Mouse (Mus musculus): Measurements from ENCODE around the gene Olfr937. TPM values are rescaled to one million over a fixed set of nuclear protein-coding genes. Genes with fewer than 3 reads are reported as not detected.

Gene Olfr937
- total RNA-seq (2021): not detected
- long read RNA-seq: 0 reads

DNA sequence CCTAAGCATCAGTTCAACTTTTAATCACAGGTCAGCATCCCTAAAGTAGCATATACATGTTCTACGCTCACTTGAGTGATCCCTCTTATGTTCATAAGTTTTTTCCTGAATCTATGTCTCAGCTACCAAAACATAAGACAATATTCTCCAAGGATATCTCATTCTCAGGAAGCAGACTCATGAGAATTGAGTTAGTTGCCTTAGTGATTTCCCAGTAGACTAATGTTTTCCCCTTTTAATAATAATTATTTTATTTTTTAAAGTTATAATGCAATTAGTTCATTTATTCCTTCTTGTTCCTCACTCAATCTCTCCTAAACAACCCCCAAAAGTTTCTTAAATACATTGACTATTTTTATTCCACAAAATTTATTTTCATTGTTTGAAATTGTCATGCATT is at the start of gene Olfr937:
Gene Olfr937, minus strand, starts transcription at position 101 of the 400 bp plus-strand sequence.
- no peak for DNase-seq (ENCODE audit: low spot score in 2 of 2)

DNA sequence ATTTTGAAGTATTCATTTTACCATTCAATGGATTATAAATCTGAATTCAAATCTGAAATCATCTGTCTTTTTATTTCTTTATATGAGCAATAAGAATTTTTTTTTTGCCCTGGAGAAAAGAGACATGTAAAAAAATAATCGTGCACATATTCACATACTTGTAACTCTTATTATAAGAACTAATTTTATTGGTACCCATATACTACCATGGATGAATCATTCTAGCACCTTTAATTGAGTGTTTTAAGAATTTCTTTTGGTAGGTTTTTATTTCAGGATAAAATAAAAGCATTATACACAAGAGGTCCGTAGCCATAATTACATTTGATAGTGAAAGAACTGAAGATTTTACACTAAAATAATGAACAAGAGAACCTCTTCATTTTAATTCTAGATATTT is 14.0 kb upstream of the Olfr937 start, which contains the start of gene Olfr938:
Gene Olfr938, minus strand, starts transcription at position 101 of the 400 bp plus-strand sequence.
- DNase-seq (ENCODE audit: low spot score in 2 of 2): no peak

DNA sequence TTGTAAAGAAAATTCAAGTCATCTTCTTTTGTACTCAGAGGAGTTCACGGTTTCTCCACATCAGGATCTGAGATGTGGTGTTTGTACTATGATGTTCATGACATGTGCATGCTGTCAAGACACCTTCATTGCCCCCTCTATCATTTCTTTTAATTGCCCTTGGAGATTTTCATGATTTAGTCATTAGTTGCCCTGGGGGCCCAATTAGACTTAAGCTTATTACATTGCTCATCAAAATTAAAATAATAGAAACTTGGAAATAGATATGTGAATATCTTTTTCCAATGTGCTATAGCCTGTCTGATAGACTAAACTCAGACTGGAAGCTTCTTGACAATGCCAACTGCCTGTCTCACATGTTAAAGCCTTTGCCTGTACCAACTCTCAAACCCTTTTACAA is 41.5 kb downstream of the Olfr937 start, which contains the start of gene Olfr146:
Gene Olfr146, minus strand, starts transcription at position 101 of the 400 bp plus-strand sequence.
- DNase-seq (ENCODE audit: low spot score in 2 of 2): no peak

Small RNA genes within 50 kb of the gene (microRNA-seq; reads per million reads assigned to microRNA genes)
- gene Gm25032: 0 reads per million in 2 experiments
- gene Gm25529: 0 reads per million in 2 experiments

Other genes starting within 250 kb of the Olfr937 start
- not detected for gene Olfr923, start 238.4 kb downstream of the Olfr937 start, total RNA-seq (2021)
- gene Olfr924, start 220.5 kb downstream of the Olfr937 start, total RNA-seq (2021): not detected
- not detected for gene Olfr26, start 209.9 kb downstream of the Olfr937 start, total RNA-seq (2021)
- not detected for gene Olfr926, start 187.8 kb downstream of the Olfr937 start, total RNA-seq (2021)
- gene Olfr930, start 135.1 kb downstream of the Olfr937 start, total RNA-seq (2021): not detected
- not detected for gene Olfr933, start 92.6 kb downstream of the Olfr937 start, total RNA-seq (2021)
- gene Olfr934, start 76.6 kb downstream of the Olfr937 start, total RNA-seq (2021): not detected
- not detected for gene Olfr935, start 65.3 kb downstream of the Olfr937 start, total RNA-seq (2021)
- not detected for gene Olfr146, start 41.6 kb downstream of the Olfr937 start, total RNA-seq (2021)
- not detected for gene Olfr938, start 13.9 kb upstream of the Olfr937 start, total RNA-seq (2021)
- gene Olfr27, start 63.2 kb upstream of the Olfr937 start, total RNA-seq (2021): not detected
- not detected for gene Olfr943, start 101.4 kb upstream of the Olfr937 start, total RNA-seq (2021)
- gene Olfr944, start 137.0 kb upstream of the Olfr937 start, total RNA-seq (2021): not detected
- gene Olfr1537, start 185.0 kb upstream of the Olfr937 start, total RNA-seq (2021): not detected
- not detected for gene Olfr945, start 211.9 kb upstream of the Olfr937 start, total RNA-seq (2021)

All from layer of hippocampus, postnatal 10 days (tissue).